ENCODE assay signal across 7 mouse cellular contexts in genomic region chr11:76436864-76437437, GRCm38 (mm10). TPM values are rescaled to one million over a fixed set of nuclear protein-coding genes. Genes with fewer than 3 reads are reported as not detected.
A peak's percentile ranks its signal among the peaks of the same experiment; 100 is the strongest.
DNase-seq lines count a peak whose midpoint lies in the region; ATAC-seq lines count a peak whose summit lies in the region.

No protein-coding gene starts in this region.

- peak; percentile 72; the same call in 1 of the 2 replicates for ATAC-seq in embryonic facial prominence, embryonic 13.5 days (ENCODE audit: insufficient number of reproducible peaks, insufficient read depth, low FRiP score, low TSS enrichment, low read depth)
- peak; percentile 57 for ATAC-seq in heart, embryonic 11.5 days (replicated peaks; ENCODE audit: insufficient number of reproducible peaks, low FRiP score, low TSS enrichment)
- peak; percentile 90 for ATAC-seq in lung, embryonic 15.5 days (ENCODE audit: borderline replicate concordance, extremely low read depth, low FRiP score, low TSS enrichment)

- peaks cover 19% of the 10 kb centered on the region for H3K36me3 ChIP-seq in embryonic facial prominence, embryonic 13.5 days
- H3K36me3 ChIP-seq in heart, embryonic 11.5 days (ENCODE audit: control insufficient read depth, insufficient read depth, low read length) = peaks cover 4% of the 10 kb centered on the region; the same call in 1 of the 2 replicates
- H3K36me3 ChIP-seq in lung, embryonic 15.5 days = no peaks in the 10 kb centered on the region; the same call in 1 of the 2 replicates

- H3K27ac ChIP-seq in embryonic facial prominence, embryonic 13.5 days = peak overlapping the region; percentile 91
- H3K27ac ChIP-seq in heart, embryonic 11.5 days (ENCODE audit: low read depth, low read length) = peak overlapping the region; percentile 83
- peak overlapping the region; percentile 85 for H3K27ac ChIP-seq in lung, embryonic 15.5 days

- H3K4me1 ChIP-seq in embryonic facial prominence, embryonic 13.5 days = peaks cover 83% of the 10 kb centered on the region
- H3K4me1 ChIP-seq in heart, embryonic 11.5 days (ENCODE audit: control insufficient read depth, insufficient read depth, low read length) = peaks cover 65% of the 10 kb centered on the region
- peaks cover 36% of the 10 kb centered on the region for H3K4me1 ChIP-seq in lung, embryonic 15.5 days

- peak overlapping the region; percentile 52 for H3K4me3 ChIP-seq in embryonic facial prominence, embryonic 13.5 days
- H3K4me3 ChIP-seq in heart, embryonic 11.5 days (ENCODE audit: low read depth, low read length) = peak overlapping the region; percentile 46
- peak overlapping the region; percentile 41 for H3K4me3 ChIP-seq in lung, embryonic 15.5 days

- no peaks in the 10 kb centered on the region for H3K27me3 ChIP-seq in embryonic facial prominence, embryonic 13.5 days
- H3K27me3 ChIP-seq in heart, embryonic 11.5 days (ENCODE audit: control insufficient read depth, insufficient read depth, low read length) = no peaks in the 10 kb centered on the region
- no peaks in the 10 kb centered on the region for H3K27me3 ChIP-seq in lung, embryonic 15.5 days

- H3K9ac ChIP-seq in embryonic facial prominence, embryonic 13.5 days = peak overlapping the region; percentile 76
- peak overlapping the region; percentile 73 for H3K9ac ChIP-seq in heart, embryonic 11.5 days (ENCODE audit: low read depth, low read length)
- H3K9ac ChIP-seq in lung, embryonic 15.5 days = peak overlapping the region; percentile 21

- H3K9me3 ChIP-seq in embryonic facial prominence, embryonic 13.5 days = no peaks in the 10 kb centered on the region
- H3K9me3 ChIP-seq in heart, embryonic 11.5 days (replicated peaks; ENCODE audit: control insufficient read depth, low read length) = no peaks in the 10 kb centered on the region
- no peaks in the 10 kb centered on the region for H3K9me3 ChIP-seq in lung, embryonic 15.5 days

- 6% methylated on average over 28 of the region's 28 CpGs for WGBS in embryonic facial prominence, embryonic 13.5 days
- WGBS in heart, embryonic 11.5 days (ENCODE audit: insufficient replicate concordance) = 3% methylated on average over 28 of the region's 28 CpGs
- 7% methylated on average over 27 of the region's 28 CpGs for WGBS in lung, embryonic 15.5 days

- DNase-seq in cerebellum, adult 11-12 months = peak; percentile 44
- DNase-seq in kidney, adult 9 months = peak; percentile 46
- DNase-seq in retina, embryonic 14.5 days (ENCODE audit: low spot score) = peak; percentile 59
- no peak for DNase-seq in spleen, postnatal 10 days (ENCODE audit: low spot score in 2 of 2)

- peak overlapping the region; percentile 85 for H3K4me2 ChIP-seq in embryonic facial prominence, embryonic 13.5 days
- H3K4me2 ChIP-seq in heart, embryonic 11.5 days = peak overlapping the region; percentile 81
- peak overlapping the region; percentile 66 for H3K4me2 ChIP-seq in lung, embryonic 15.5 days

RNA-seq across cellular contexts. Expression of gene Timm22, which starts 30.2 kb away (rescaled TPM):
- polyA plus RNA-seq in embryonic facial prominence, embryonic 13.5 days (2015; fragmentation: Nextera tagmentation; extraction: Ambion mirVana) = 111 and 130 TPM in 2 replicates
- polyA plus RNA-seq in heart, embryonic 11.5 days (2014; fragmentation: Nextera tagmentation; extraction: Ambion mirVana) = 108 and 110 TPM in 2 replicates
- 105 and 106 TPM in 2 replicates for polyA plus RNA-seq in lung, embryonic 15.5 days (2015; fragmentation: Nextera tagmentation; extraction: Ambion mirVana)

RNA-seq across cellular contexts. Expression of gene Nxn, which starts 38.0 kb away (rescaled TPM):
- 76.8 and 77.6 TPM in 2 replicates for polyA plus RNA-seq in embryonic facial prominence, embryonic 13.5 days (2015; fragmentation: Nextera tagmentation; extraction: Ambion mirVana)
- 21.6 and 24.8 TPM in 2 replicates for polyA plus RNA-seq in heart, embryonic 11.5 days (2014; fragmentation: Nextera tagmentation; extraction: Ambion mirVana)
- 24.0 and 24.4 TPM in 2 replicates for polyA plus RNA-seq in lung, embryonic 15.5 days (2015; fragmentation: Nextera tagmentation; extraction: Ambion mirVana)

Comparison
In these comparisons a context has a peak if more than half of its experiments do, and no peak if none do; other contexts are left out.
1. DNase-seq: peak in cerebellum, adult 11-12 months (single experiment), kidney, adult 9 months (single experiment) and retina, embryonic 14.5 days (single experiment); none in spleen, postnatal 10 days (0 of 2).
2. H3K9ac ChIP-seq: peak in every context shown above with its lines; median percentile 76 in embryonic facial prominence, embryonic 13.5 days; 73 in heart, embryonic 11.5 days; 21 in lung, embryonic 15.5 days.
3. Peak in every context shown above with its lines, with median percentiles within 50 percentile points of each other: ATAC-seq, H3K27ac ChIP-seq, H3K4me2 ChIP-seq and H3K4me3 ChIP-seq.